Mouse (Mus musculus) 416B (cell line): ENCODE measurements around the gene Tmem203.

ENCODE experiments used
- DNase-seq: peaks from one replicate; pipeline ENCODE4 v3.0.0; 2011; ENCODE audit warnings: low read depth

The Tmem203 gene

DNA sequence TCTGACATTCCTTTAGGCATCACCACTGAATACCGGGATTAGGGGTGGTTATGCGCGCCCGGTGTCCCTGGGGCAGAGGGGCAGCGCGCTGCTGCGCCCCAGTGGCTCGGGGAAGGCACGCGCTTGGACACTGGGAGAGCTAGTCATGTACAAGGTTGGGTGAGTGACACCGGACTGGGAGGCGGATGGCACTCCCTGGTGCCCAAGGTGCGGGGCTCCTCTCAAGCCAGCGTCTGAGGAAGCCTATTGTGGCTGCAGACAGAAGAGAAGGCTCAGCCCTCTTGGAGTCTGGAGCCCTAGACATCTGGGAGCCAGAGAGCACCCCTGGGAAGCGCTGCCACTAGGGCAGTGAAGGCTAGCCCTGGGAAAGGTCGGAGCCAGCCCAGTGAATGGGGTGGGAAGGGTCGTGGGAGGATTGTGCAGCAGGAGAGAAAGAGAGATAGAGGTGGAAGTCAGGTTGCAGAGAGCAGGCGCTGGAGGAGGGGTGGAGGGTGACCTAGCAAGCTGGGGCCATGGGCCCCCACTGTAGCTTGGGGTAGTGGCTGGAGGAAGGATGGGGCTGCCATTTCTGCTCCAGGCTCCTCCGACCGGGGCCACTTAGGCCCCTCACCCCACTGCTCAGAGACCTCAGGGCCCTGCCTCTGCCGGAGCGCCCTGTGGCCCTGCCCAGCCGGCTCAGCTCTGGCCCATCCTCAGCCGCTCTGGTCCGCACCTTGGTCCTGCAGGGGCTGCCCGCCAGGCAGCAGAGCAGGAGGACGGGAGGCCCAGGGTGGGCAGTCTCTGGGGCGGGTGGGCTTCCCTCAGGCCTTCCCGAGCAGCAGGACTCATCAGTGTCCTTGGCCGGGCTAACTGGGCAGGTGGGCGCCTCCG lies 36.2 kb downstream of the Tmem203 start:
- DNase-seq = no peak

DNA sequence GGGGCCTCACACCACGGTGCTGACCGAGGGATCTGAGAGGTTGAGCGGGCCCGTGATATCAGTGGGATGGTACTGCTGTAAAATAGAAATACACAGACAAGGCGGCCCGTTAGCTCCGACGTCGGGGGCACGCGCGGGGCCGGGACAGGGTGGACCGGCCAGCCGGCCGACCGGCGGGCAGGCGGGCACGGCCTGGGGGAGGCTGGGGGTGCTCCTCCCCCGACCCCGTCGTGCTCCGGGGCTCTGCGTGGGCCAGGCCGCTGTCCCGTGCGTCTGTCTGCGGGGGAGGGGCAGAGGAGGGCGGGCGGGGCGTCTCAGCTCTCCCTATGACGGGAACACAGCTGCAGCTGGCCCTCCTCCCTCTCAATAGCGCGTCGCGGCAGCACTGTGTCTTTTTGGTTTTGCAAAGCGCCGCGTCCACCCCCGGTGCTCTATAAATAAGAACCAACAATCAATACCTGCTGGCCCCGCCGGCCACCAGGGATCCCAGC lies 36.9 kb downstream of the Tmem203 start:
- DNase-seq = no peak

DNA sequence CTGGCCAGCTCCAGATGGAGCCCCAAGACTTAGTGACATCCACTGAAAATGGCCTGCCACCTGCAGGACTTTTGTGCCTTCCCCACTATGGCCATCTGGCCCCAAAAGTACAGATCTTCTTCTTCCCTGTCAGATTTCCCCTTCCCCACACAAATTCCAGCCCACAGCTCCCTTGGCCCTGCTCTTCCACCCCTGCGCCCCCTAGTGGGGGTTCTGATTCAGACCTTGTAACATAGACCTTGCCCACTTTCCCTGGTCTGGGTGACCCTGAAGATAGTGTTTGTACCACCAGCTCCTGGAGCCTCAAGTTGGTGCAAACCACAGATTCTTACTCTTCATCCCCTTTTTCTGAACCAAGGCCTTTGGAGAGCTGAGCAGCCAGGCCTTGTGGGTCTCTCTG lies 37.6 kb downstream of the Tmem203 start:
- peak; percentile 57 for DNase-seq

DNA sequence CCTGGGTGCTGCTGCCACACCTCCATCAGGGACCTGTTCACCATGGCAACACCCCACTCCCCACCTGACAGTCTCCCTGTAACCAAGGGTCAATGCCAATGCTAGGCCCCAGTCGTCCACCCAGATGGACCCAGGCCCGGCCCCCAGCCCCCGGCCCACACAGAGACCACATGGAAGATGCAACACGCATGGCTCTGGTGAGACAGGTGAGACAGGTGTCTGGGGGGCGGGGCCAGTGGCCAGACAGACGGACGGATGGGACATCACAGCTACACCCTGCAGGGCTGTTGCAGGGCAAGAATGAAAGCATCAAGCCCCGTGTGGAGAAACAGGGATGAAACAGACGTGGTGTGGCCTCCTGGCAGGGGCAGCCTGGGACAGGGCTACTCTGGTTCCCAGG lies 38.5 kb downstream of the Tmem203 start:
- no peak for DNase-seq

DNA sequence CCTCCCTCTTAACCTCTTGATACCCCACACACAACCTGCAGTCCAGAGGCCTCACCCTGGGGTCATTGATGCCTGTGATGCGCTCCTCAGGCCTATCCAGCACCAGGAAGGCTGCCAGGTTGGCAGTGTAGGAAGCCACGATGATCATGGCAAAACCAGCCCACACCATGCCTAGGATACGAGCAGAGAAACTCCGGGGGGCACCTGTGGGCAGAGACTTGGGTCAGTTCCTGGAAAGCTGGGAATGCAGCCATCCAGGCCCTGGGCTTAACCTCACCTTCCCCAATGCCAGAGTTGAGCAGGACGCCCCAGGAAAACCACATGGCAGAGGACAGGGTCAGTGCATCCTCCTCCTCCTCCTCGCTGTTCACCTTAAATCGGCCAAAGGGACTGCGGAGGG lies 41.9 kb downstream of the Tmem203 start:
- DNase-seq = no peak

DNA sequence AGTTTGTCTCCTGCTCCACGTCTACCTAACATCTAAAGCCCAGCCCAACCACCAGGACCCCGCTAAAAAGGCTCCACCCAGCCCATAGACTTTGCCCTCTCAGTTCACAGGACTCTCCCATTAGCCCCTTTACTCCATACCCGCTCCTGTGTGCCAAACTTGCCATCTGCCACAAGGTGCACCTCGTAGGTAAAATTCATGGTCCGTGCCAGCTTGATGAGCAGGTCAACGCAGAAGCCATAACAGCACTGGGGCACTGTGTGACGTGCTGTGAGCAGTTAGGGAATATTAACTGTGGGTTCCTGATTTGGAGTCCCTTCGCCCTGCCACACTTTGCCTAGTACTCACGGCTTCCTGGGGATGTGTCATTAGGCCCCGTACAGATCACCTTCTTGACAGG lies 42.8 kb downstream of the Tmem203 start:
- no peak for DNase-seq

DNA sequence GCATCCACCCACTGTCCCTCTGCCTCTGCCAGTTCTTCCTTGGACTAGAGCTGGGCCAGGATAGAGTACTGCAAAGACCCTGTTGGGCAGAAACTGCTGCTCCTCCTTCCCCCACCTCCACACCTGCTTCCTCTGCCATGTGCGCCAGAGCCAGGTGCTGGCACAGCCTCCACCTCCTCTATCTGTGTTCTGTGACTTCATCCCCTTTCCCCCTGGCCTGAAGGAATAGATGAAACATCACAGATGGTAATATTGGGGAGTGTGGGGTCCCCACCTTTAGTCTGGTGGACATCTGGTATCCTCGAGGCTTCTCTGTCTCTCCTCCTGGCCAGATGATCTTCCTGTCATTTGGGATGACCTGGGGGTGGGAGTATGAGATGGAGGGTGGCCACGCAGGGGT lies 48.2 kb downstream of the Tmem203 start:
- DNase-seq = no peak

DNA sequence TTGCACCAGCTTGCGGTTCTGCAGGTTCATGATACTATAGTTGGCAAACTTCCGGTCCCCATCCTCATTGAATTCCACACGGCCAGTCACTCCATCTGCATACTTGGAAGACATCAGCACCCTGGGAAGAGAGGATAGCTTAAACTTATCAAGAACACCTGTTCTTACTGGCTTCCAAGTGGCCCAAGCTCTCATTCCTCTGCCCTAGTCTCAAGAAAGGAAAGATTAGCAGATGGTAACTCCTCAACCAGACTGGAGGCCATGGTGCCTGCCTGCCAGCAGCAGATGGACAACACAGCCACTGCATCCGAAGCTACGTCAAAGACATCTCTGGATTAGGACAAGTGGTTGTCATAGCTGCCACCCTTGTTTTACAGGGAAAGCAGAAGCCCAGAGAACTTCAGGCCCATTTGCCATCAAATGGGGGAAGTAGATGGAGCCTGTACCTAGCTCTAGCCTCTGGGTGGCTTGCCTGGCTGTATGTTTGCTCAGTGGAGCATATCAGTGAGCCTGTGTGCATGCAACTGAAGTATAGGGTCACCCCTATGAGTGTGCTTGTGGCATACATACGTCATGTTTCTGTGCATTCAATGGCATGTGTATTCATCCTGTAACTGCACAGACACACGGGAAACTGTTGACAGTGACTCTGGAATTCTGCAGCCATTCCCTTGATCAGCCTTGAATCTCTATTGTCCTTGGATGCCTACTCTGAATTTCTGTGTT lies 48.9 kb downstream of the Tmem203 start:
- DNase-seq = peak; percentile 69

DNA sequence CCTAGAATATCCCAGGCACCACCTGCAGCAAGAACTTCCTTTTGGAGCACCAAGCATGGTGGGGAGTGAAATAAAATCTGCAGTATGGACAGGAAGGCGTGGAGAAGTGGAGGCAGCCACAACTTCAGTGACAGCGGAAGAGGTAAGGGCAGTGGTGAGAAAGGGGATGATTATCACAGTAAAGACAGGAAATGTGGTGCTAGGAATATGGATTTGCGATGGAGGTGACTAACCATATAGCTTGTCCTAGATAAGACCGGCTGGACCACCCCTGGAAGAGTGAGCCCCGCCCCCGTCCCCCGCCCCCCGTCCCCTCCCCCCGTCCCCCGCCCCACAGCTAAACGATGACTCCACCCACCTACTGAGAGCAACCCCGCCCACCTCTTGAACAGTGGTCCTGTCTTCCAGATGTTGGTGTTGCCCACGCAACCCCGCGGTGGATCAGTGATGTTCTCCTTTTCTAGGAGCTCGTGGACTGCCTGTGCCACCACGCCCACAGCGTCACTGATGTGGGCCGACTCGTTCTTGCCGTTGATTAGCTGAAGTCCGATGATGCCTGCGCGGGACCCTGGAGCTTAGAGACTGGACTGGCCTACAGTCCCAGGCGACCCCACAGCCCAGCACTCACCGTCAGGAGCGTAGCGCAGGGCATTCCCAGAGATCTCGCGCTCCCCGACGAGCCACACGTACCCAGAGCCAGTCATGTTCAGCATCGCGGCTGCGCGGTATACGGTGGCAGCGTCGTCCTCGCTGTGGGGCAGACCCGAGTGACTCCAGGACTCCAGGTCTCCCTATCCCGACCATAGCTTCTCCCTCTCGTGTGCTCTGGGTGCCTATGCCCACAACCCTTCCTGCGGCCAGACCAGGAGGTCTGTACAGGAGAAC lies 49.7 kb downstream of the Tmem203 start:
- peak; percentile 84 for DNase-seq
